Mouse (Mus musculus): ENCODE measurements around the gene Gata3. TPM values are rescaled to one million over a fixed set of nuclear protein-coding genes. Genes with fewer than 3 reads are reported as not detected.

The Gata3 gene
- total RNA-seq (2023; ENCODE audit: inconsistent age), result 0.48 to 1.2 TPM (median 0.60 TPM) in 4 replicates

DNA sequence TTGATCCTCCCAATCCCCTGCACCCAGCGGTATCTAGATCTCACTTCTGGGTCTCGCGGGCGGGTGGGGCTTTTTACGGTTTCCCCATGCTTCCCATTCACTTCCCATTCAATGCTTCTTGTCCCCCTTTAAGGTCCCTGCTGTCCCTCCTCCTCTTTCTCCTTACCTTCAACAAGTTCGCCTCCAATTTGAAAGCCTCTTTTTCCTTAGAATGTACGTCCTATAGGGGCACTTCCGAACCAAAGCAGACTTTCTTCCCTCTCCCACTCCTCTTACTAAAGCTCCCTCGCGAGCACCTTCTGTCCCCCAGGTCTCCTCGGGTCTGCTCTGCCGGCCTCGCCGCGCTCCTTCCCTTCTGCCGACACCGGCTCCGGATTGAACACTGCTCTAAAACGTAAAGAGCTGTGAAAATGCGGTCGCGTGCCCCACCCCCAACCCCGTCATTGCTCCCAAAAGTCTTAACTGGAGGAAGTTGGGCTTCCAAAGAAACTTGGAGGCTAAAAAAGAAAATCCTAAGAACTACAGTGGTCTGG is at the start of gene Gata3:
Gata3 (minus strand) TSS at position 384 of the 533 bp plus-strand sequence.

DNA sequence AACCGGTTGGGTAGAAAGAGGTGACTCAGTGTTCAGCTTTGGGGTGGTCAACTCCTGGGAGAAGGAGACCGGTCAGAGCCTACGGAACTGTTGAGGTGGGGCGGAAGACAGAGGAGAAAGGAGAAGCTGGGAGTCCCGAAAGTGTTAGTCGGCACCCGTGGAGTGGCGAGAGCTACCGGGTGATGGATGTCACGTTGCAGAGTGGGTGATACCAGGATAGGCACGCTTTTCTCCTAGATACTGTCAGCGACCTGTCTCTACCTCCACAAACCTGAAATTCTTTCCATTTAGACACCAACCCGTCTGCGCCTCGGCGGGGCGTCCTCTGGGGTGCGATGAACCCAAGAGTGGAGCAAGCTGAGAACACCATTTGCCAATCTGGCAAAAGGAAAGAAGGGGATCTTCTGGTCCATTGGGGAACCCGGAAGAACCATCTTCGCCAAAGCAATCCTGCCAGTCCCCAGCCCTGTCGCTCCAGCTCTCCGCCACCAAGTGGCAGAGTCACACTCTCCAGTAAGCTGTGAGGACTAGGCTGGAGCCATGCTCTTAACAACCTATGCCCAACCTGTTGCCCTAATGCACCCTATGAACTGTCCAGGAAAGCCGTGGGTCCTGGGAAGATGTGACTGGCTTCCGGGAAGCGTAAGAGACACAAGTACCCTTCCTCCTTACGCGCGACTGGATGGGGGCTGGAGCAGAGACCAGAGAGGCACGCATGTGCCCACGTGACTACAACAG is 752 bp downstream of the Gata3 start, which contains the start of gene 9230102O04Rik:
9230102O04Rik (minus strand) TSS at position 628 of the 738 bp plus-strand sequence.

DNA sequence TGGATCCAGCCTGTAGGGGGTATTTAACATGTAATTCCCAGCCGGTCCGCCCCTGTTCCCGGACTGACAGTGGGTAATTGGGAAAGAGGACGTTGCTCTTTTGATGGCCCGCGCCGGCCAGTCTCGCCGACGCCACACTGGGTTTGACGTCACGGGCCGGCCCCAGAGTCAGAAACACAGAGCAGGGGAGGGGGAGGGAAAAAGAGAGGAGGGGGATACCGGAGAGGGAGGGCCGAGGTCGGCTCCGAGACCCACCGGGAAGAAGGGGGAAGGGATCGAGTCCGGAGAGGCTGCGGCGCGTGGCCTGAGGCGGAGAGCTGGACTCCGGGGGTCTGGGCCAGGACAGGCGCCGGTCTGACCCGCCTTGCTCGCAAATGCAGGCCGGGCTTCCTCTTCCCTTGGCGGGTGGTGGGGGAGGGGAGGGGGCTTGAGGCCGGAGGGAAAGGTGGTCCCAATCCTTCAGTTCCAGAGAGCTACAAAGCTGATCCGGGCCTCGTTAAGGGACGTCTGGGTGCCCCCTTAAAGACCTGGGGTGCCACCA is 8.7 kb downstream of the Gata3 start, which contains the start of gene 4930412O13Rik:
4930412O13Rik (plus strand) TSS at position 202 of the 541 bp plus-strand sequence.

Other genes starting within 250 kb of the Gata3 start
- gene 4930412O13Rik, start 8.8 kb downstream of the Gata3 start, total RNA-seq (2023; ENCODE audit: inconsistent age), result not detected in 4 replicates
- gene 9230102O04Rik, start 494 bp downstream of the Gata3 start, total RNA-seq (2023; ENCODE audit: inconsistent age), result not detected in 4 replicates
- 20.9 to 22.3 TPM (median 21.5 TPM) in 4 replicates for gene Taf3, start 158.6 kb upstream of the Gata3 start, total RNA-seq (2023; ENCODE audit: inconsistent age)
- gene Atp5c1, start 190.5 kb upstream of the Gata3 start, total RNA-seq (2023; ENCODE audit: inconsistent age), result 112 to 130 TPM (median 123 TPM) in 4 replicates
- gene Kin, start 190.6 kb upstream of the Gata3 start, total RNA-seq (2023; ENCODE audit: inconsistent age), result 18.5 to 23.0 TPM (median 20.0 TPM) in 4 replicates
- gene Itih2, start 241.4 kb upstream of the Gata3 start, total RNA-seq (2023; ENCODE audit: inconsistent age), result not detected in 4 replicates